Mouse (Mus musculus): ENCODE data around the gene Ddi2. TPM values are rescaled to one million over a fixed set of nuclear protein-coding genes. Genes with fewer than 3 reads are reported as not detected.

Gene Ddi2
- polyA plus RNA-seq, 1 experiment from 2014 or later = 11.9 TPM

- peaks cover 10% of the 10 kb centered on the region; the same call in 1 of the 2 replicates for H3K36me3 ChIP-seq
- H3K27ac ChIP-seq (replicated peaks) = no peak overlapping the region
- H3K4me2 ChIP-seq = no peak overlapping the region
- H3K9ac ChIP-seq (replicated peaks) = no peak overlapping the region
- ATAC-seq (ENCODE audit: low FRiP score) = no peak
- H3K4me1 ChIP-seq = peaks cover 34% of the 10 kb centered on the region
- H3K9me3 ChIP-seq (replicated peaks) = no peaks in the 10 kb centered on the region
- H3K4me3 ChIP-seq (replicated peaks) = no peak overlapping the region
- H3K27me3 ChIP-seq (replicated peaks) = no peaks in the 10 kb centered on the region
- WGBS = 98% methylated on average over 1 of the region's 1 CpGs
These were observed 3.9 kb downstream of the Ddi2 start for GRCm38 (mm10) chr4:141719304-141719703.

- 87% methylated on average over 4 of the region's 4 CpGs for WGBS
- H3K27me3 ChIP-seq (replicated peaks) = no peaks in the 10 kb centered on the region
- no peak overlapping the region for H3K4me3 ChIP-seq (replicated peaks)
These were observed 5.6 kb downstream of the Ddi2 start for GRCm38 (mm10) chr4:141717633-141718032.

GRCm38 (mm10) chr4:141715027-141715426 is 8.2 kb downstream of the Ddi2 start:
- Histone ChIP-seq H3K4me1 (0 out of 2 replicates have a peak, but pooled peaks cover 7% of the 10 kb centered on the region), H3K4me2 (no peak overlapping the region), H3K9me3 (replicated peaks) (no peaks in the 10 kb centered on the region), H3K36me3 (peaks cover 28% of the 10 kb centered on the region), H3K9ac (replicated peaks) (no peak overlapping the region), H3K27ac (replicated peaks) (no peak overlapping the region), H3K27me3 (replicated peaks) (no peaks in the 10 kb centered on the region), H3K4me3 (replicated peaks) (no peak overlapping the region)
- no peak for ATAC-seq (ENCODE audit: low FRiP score)
- 57% methylated on average over 2 of the region's 2 CpGs for WGBS

More at GRCm38 (mm10) chr4:141717633-141718032, 5.6 kb downstream of the Ddi2 start:
- H3K4me2 ChIP-seq = no peak overlapping the region
- H3K9ac ChIP-seq (replicated peaks) = no peak overlapping the region
- ATAC-seq (ENCODE audit: low FRiP score) = no peak
- peaks cover 17% of the 10 kb centered on the region for H3K36me3 ChIP-seq
- no peaks in the 10 kb centered on the region for H3K9me3 ChIP-seq (replicated peaks)
- no peak overlapping the region for H3K27ac ChIP-seq (replicated peaks)
- H3K4me1 ChIP-seq = peaks cover 26% of the 10 kb centered on the region

GRCm38 (mm10) chr4:141713598-141714142 is 9.5 kb downstream of the Ddi2 start:
- no peaks in the 10 kb centered on the region for H3K27me3 ChIP-seq (replicated peaks)
- ATAC-seq (ENCODE audit: low FRiP score) = no peak
- H3K4me2 ChIP-seq = no peak overlapping the region
- no peaks in the 10 kb centered on the region for H3K9me3 ChIP-seq (replicated peaks)
- H3K9ac ChIP-seq (replicated peaks) = no peak overlapping the region
- H3K4me1 ChIP-seq = 0 out of 2 replicates have a peak, but pooled peaks cover 7% of the 10 kb centered on the region
- H3K27ac ChIP-seq (replicated peaks) = no peak overlapping the region
- H3K36me3 ChIP-seq = peaks cover 36% of the 10 kb centered on the region
- no peak overlapping the region for H3K4me3 ChIP-seq (replicated peaks)
- WGBS = 52% methylated on average over 5 of the region's 5 CpGs

GRCm38 (mm10) chr4:141711250-141711649 is 12.0 kb downstream of the Ddi2 start:
- Histone ChIP-seq H3K4me3 (replicated peaks) (no peak overlapping the region), H3K9ac (replicated peaks) (no peak overlapping the region), H3K36me3 (peaks cover 60% of the 10 kb centered on the region), H3K4me1 (0 out of 2 replicates have a peak, but pooled peaks cover 7% of the 10 kb centered on the region), H3K27me3 (replicated peaks) (no peaks in the 10 kb centered on the region), H3K27ac (replicated peaks) (no peak overlapping the region), H3K4me2 (no peak overlapping the region), H3K9me3 (replicated peaks) (no peaks in the 10 kb centered on the region)
- 100% methylated on average over 1 of the region's 1 CpGs for WGBS
- ATAC-seq (ENCODE audit: low FRiP score) = no peak

- no peak overlapping the region for H3K27ac ChIP-seq (replicated peaks)
- H3K27me3 ChIP-seq (replicated peaks) = no peaks in the 10 kb centered on the region
- H3K36me3 ChIP-seq = peaks cover 83% of the 10 kb centered on the region
- H3K4me3 ChIP-seq (replicated peaks) = no peak overlapping the region
- no peak overlapping the region for H3K4me2 ChIP-seq
- H3K4me1 ChIP-seq = no peaks in the 10 kb centered on the region
- ATAC-seq (ENCODE audit: low FRiP score) = no peak
- H3K9ac ChIP-seq (replicated peaks) = no peak overlapping the region
- WGBS = 100% methylated on average over 2 of the region's 2 CpGs
- no peaks in the 10 kb centered on the region for H3K9me3 ChIP-seq (replicated peaks)
These were observed 14.2 kb downstream of the Ddi2 start for GRCm38 (mm10) chr4:141708971-141709370.

- peaks cover 89% of the 10 kb centered on the region for H3K36me3 ChIP-seq
These were observed 15.2 kb downstream of the Ddi2 start for GRCm38 (mm10) chr4:141708005-141708404.

GRCm38 (mm10) chr4:141705331-141705730 is 17.9 kb downstream of the Ddi2 start:
- no peak overlapping the region for H3K27ac ChIP-seq (replicated peaks)
- no peak for ATAC-seq (ENCODE audit: low FRiP score)
- H3K27me3 ChIP-seq (replicated peaks) = no peaks in the 10 kb centered on the region
- H3K4me2 ChIP-seq = no peak overlapping the region
- 91% methylated on average over 4 of the region's 4 CpGs for WGBS
- no peaks in the 10 kb centered on the region for H3K9me3 ChIP-seq (replicated peaks)
- H3K4me1 ChIP-seq = no peaks in the 10 kb centered on the region
- H3K36me3 ChIP-seq = peaks cover 90% of the 10 kb centered on the region
- H3K9ac ChIP-seq (replicated peaks) = no peak overlapping the region
- no peak overlapping the region for H3K4me3 ChIP-seq (replicated peaks)

More at GRCm38 (mm10) chr4:141708005-141708404, 15.2 kb downstream of the Ddi2 start:
- H3K4me1 ChIP-seq = no peaks in the 10 kb centered on the region
- no peak overlapping the region for H3K27ac ChIP-seq (replicated peaks)
- H3K9ac ChIP-seq (replicated peaks) = no peak overlapping the region
- no peak overlapping the region for H3K4me3 ChIP-seq (replicated peaks)
- WGBS = 96% methylated on average over 7 of the region's 7 CpGs
- H3K4me2 ChIP-seq = no peak overlapping the region
- H3K9me3 ChIP-seq (replicated peaks) = no peaks in the 10 kb centered on the region
- H3K27me3 ChIP-seq (replicated peaks) = no peaks in the 10 kb centered on the region
- no peak for ATAC-seq (ENCODE audit: low FRiP score)

- Histone ChIP-seq H3K27me3 (replicated peaks) (no peaks in the 10 kb centered on the region), H3K9me3 (replicated peaks) (no peaks in the 10 kb centered on the region), H3K9ac (replicated peaks) (no peak overlapping the region), H3K4me2 (no peak overlapping the region), H3K4me3 (replicated peaks) (no peak overlapping the region), H3K4me1 (no peaks in the 10 kb centered on the region), H3K36me3 (peaks cover 90% of the 10 kb centered on the region), H3K27ac (replicated peaks) (no peak overlapping the region)
- WGBS = 89% methylated on average over 2 of the region's 2 CpGs
- no peak for ATAC-seq (ENCODE audit: low FRiP score)
These were observed 18.6 kb downstream of the Ddi2 start for GRCm38 (mm10) chr4:141704625-141705024.

GRCm38 (mm10) chr4:141694719-141695118 is 28.5 kb downstream of the Ddi2 start:
- no peaks in the 10 kb centered on the region for H3K4me1 ChIP-seq
- H3K36me3 ChIP-seq = peaks cover 83% of the 10 kb centered on the region
- no peak overlapping the region for H3K4me3 ChIP-seq (replicated peaks)
- no peak for ATAC-seq (ENCODE audit: low FRiP score)
- no peak overlapping the region for H3K4me2 ChIP-seq
- no peaks in the 10 kb centered on the region for H3K27me3 ChIP-seq (replicated peaks)
- no peaks in the 10 kb centered on the region for H3K9me3 ChIP-seq (replicated peaks)
- 96% methylated on average over 8 of the region's 8 CpGs for WGBS
- H3K27ac ChIP-seq (replicated peaks) = no peak overlapping the region
- no peak overlapping the region for H3K9ac ChIP-seq (replicated peaks)

GRCm38 (mm10) chr4:141688505-141688904 is 34.7 kb downstream of the Ddi2 start:
- Histone ChIP-seq H3K4me3 (replicated peaks) (no peak overlapping the region), H3K9me3 (replicated peaks) (no peaks in the 10 kb centered on the region), H3K4me2 (no peak overlapping the region), H3K36me3 (peaks cover 80% of the 10 kb centered on the region), H3K9ac (replicated peaks) (no peak overlapping the region), H3K27me3 (replicated peaks) (no peaks in the 10 kb centered on the region), H3K27ac (replicated peaks) (no peak overlapping the region), H3K4me1 (no peaks in the 10 kb centered on the region)
- ATAC-seq (ENCODE audit: low FRiP score) = no peak
- WGBS = 95% methylated on average over 8 of the region's 8 CpGs

- 0 out of 2 replicates have a peak, but pooled peaks cover 3% of the 10 kb centered on the region for H3K4me1 ChIP-seq
- H3K27ac ChIP-seq (replicated peaks) = no peak overlapping the region
- H3K27me3 ChIP-seq (replicated peaks) = no peaks in the 10 kb centered on the region
- H3K4me3 ChIP-seq (replicated peaks) = no peak overlapping the region
- peaks cover 75% of the 10 kb centered on the region for H3K36me3 ChIP-seq
- no peak overlapping the region for H3K9ac ChIP-seq (replicated peaks)
- no peak overlapping the region for H3K4me2 ChIP-seq
- ATAC-seq (ENCODE audit: low FRiP score) = no peak
- H3K9me3 ChIP-seq (replicated peaks) = no peaks in the 10 kb centered on the region
- WGBS = 88% methylated on average over 8 of the region's 8 CpGs
These were observed 36.7 kb downstream of the Ddi2 start for GRCm38 (mm10) chr4:141686525-141686924.
